Mouse (Mus musculus): ENCODE measurements around the gene Plxnd1. TPM values are rescaled to one million over a fixed set of nuclear protein-coding genes. Genes with fewer than 3 reads are reported as not detected.

Plxnd1 gene
- polyA plus RNA-seq, 2 experiments, result 50.4 to 61.9 TPM

DNA sequence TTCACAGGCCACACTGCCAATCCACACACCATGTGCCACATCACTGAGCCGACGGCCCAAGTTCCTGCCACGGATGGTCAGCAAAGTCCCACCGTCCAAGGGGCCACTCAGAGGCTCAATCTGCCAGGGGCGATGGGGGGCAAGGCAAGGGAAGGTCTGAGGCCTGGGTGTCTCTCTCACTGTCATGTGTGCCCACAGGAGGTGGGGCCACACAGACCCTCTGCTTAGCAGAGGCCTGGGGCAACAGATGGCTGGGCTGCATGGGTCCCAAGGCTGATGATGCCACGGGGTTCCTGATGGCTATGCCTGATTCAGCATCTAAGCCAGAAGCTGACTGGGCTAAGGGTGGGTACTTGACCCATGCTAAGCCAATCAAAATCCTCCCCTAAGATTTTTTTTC lies 26.1 kb downstream of the Plxnd1 start:
- Histone ChIP-seq H3K9me3 (ENCODE audit: control insufficient read depth, low read length) (no peaks in the 10 kb centered on the region), H3K27ac (replicated peaks; ENCODE audit: low read depth, low read length) (no peak overlapping the region), H3K4me1 (ENCODE audit: control insufficient read depth, insufficient read depth, low read length) (peaks cover 20% of the 10 kb centered on the region), H3K4me3 (replicated peaks; ENCODE audit: low read length) (no peak overlapping the region), H3K4me2 (replicated peaks; ENCODE audit: low read depth, low read length, severe bottlenecking) (no peak overlapping the region), H3K9ac (ENCODE audit: low read depth, low read length, severe bottlenecking) (no peak overlapping the region), H3K27me3 (ENCODE audit: control insufficient read depth, insufficient read depth, low read length) (no peaks in the 10 kb centered on the region), H3K36me3 (ENCODE audit: control insufficient read depth, insufficient read depth, low read length) (peaks cover 6% of the 10 kb centered on the region)
- WGBS, result 61% methylated on average over 6 of the region's 6 CpGs
- TF ChIP-seq POLR2A (IDR thresholded peaks at IDR 0.05; ENCODE audit: borderline replicate concordance, extremely low read depth, insufficient read depth, insufficient read length), result no peak
- no peak for DNase-seq (ENCODE audit: low spot score)
- ATAC-seq (ENCODE audit: low FRiP score, low read depth), result no peak

DNA sequence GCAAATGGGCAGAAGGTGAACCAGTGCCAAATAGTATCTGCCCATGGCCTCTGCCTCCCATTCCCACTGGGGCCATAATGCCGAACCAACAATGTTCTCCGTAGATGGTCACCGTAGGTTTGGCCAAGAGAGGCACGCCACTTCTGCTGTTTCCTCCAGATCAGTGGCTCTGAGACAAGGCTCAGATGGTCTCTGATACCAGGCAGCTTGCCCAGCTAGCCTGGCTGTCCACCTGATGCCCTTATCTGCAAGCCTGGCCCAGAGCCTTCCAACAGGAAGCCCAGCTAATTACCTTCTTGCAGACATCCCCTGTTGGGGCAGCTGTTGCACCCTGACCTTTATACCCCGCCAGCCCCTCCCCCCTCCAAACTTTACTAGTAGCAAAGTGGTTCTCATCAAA lies 26.7 kb downstream of the Plxnd1 start:
- H3K36me3 ChIP-seq (ENCODE audit: control insufficient read depth, insufficient read depth, low read length), result peaks cover 6% of the 10 kb centered on the region
- H3K9ac ChIP-seq (ENCODE audit: low read depth, low read length, severe bottlenecking), result no peak overlapping the region
- no peak overlapping the region for H3K27ac ChIP-seq (replicated peaks; ENCODE audit: low read depth, low read length)
- ATAC-seq (ENCODE audit: low FRiP score, low read depth) (no peak), DNase-seq (ENCODE audit: low spot score) (no peak)
- peaks cover 20% of the 10 kb centered on the region for H3K4me1 ChIP-seq (ENCODE audit: control insufficient read depth, insufficient read depth, low read length)
- H3K4me3 ChIP-seq (replicated peaks; ENCODE audit: low read length), result no peak overlapping the region
- H3K27me3 ChIP-seq (ENCODE audit: control insufficient read depth, insufficient read depth, low read length), result no peaks in the 10 kb centered on the region
- 57% methylated on average over 5 of the region's 5 CpGs for WGBS
- no peak overlapping the region for H3K4me2 ChIP-seq (replicated peaks; ENCODE audit: low read depth, low read length, severe bottlenecking)
- no peak for TF ChIP-seq POLR2A (IDR thresholded peaks at IDR 0.05; ENCODE audit: borderline replicate concordance, extremely low read depth, insufficient read depth, insufficient read length)
- H3K9me3 ChIP-seq (ENCODE audit: control insufficient read depth, low read length), result no peaks in the 10 kb centered on the region

DNA sequence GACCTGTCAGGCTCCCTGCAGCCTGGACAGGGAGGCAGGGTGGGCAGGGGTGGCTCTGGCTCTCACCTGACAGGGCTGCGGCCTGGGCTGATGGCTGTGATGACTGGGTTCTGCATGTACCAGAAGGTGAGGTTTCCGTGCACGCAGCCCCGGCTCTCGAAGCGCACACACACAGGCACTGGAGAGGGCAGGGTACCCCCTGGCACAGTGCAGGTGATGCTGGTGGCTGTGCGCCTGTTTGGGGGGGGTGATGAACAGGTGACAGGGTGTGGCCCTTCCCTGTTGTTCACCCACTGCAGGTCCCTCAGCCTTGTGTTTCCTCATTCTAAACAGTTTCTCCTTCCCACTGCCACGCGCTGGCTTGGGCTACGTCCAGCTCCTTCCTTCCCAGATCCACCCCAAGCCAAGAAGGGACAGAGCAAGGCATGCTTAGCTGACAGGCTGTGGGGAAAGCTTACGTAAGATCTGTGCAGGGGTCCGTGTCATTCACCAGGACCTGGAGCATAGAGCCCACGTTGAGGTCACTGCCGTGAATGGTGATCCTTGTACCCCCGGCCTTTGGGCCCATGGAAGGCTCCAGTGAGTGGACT lies 27.4 kb downstream of the Plxnd1 start:
- H3K9ac ChIP-seq (ENCODE audit: low read depth, low read length, severe bottlenecking), result no peak overlapping the region
- H3K4me3 ChIP-seq (replicated peaks; ENCODE audit: low read length), result no peak overlapping the region
- no peak overlapping the region for H3K4me2 ChIP-seq (replicated peaks; ENCODE audit: low read depth, low read length, severe bottlenecking)
- no peaks in the 10 kb centered on the region for H3K9me3 ChIP-seq (ENCODE audit: control insufficient read depth, low read length)
- TF ChIP-seq POLR2A (IDR thresholded peaks at IDR 0.05; ENCODE audit: borderline replicate concordance, extremely low read depth, insufficient read depth, insufficient read length), result no peak
- 91% methylated on average over 11 of the region's 15 CpGs for WGBS
- H3K36me3 ChIP-seq (ENCODE audit: control insufficient read depth, insufficient read depth, low read length), result peaks cover 6% of the 10 kb centered on the region
- H3K4me1 ChIP-seq (ENCODE audit: control insufficient read depth, insufficient read depth, low read length), result peaks cover 19% of the 10 kb centered on the region
- ATAC-seq (ENCODE audit: low FRiP score, low read depth) (no peak), DNase-seq (ENCODE audit: low spot score) (no peak)
- H3K27me3 ChIP-seq (ENCODE audit: control insufficient read depth, insufficient read depth, low read length), result no peaks in the 10 kb centered on the region
- H3K27ac ChIP-seq (replicated peaks; ENCODE audit: low read depth, low read length), result no peak overlapping the region

DNA sequence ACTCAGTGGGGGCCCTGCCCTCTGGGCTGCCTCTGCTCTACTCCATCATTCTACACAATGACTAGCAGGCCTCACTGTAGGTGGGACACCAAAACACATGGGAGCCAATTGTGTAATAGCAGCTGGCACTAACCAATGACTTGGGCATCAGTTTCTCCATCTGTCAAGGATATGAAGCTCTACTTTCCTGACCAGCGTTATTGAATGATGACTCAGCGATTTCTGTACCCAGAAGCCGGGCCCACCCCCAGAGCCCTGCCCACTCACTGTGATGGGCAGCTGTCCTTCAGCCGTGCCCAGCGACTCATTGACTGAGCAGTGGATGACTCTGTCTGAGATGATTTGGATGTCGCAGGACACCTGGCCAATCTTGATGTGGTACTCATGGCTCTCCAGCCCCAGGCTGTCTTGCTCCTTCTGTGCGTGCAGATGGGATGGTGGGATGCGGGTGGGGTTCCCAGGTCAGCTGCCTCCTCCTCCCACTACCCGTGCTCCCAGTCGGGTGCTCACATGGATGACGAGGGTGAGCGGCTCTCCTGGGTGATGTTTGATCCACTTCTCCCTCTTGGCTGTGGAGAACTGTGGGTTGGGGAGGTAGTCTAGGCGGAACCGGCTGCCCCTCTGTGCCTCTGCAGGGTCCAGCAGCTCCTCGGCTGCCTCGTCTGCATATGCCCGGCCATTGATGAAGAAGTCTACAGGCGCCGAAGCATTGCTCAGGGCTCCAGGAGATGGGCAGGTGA lies 28.4 kb downstream of the Plxnd1 start:
- Histone ChIP-seq H3K27ac (replicated peaks; ENCODE audit: low read depth, low read length) (no peak overlapping the region), H3K27me3 (ENCODE audit: control insufficient read depth, insufficient read depth, low read length) (no peaks in the 10 kb centered on the region), H3K9ac (ENCODE audit: low read depth, low read length, severe bottlenecking) (no peak overlapping the region), H3K36me3 (ENCODE audit: control insufficient read depth, insufficient read depth, low read length) (peaks cover 6% of the 10 kb centered on the region), H3K4me2 (replicated peaks; ENCODE audit: low read depth, low read length, severe bottlenecking) (no peak overlapping the region), H3K4me1 (ENCODE audit: control insufficient read depth, insufficient read depth, low read length) (peaks cover 10% of the 10 kb centered on the region), H3K9me3 (ENCODE audit: control insufficient read depth, low read length) (no peaks in the 10 kb centered on the region), H3K4me3 (replicated peaks; ENCODE audit: low read length) (no peak overlapping the region)
- TF ChIP-seq POLR2A (IDR thresholded peaks at IDR 0.05; ENCODE audit: borderline replicate concordance, extremely low read depth, insufficient read depth, insufficient read length), result no peak
- WGBS, result 97% methylated on average over 19 of the region's 19 CpGs
- ATAC-seq (ENCODE audit: low FRiP score, low read depth) (no peak), DNase-seq (ENCODE audit: low spot score) (no peak)

DNA sequence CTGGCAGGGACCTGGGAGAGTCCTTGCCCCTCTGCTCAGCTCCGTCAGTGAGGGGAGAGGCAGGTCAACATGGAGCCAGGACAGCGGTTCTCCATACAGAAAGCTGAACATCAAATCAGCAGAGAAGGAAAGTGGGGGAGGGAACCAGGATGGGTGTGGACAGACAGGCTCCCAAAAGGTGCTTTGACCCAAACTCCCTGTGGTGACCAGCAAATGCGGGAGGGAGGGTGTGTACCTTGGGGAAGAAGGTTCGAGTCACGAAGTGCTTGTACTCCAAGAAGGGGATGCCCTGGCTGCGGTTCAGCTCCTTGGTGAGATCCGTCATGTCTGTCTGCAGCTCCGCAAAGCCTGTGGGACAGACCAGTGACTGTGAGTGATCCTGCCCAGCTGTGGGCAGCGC lies 31.1 kb downstream of the Plxnd1 start:
- H3K27ac ChIP-seq (replicated peaks; ENCODE audit: low read depth, low read length), result no peak overlapping the region
- no peak overlapping the region for H3K4me3 ChIP-seq (replicated peaks; ENCODE audit: low read length)
- DNase-seq (ENCODE audit: low spot score), result no peak
- no peak for TF ChIP-seq POLR2A (IDR thresholded peaks at IDR 0.05; ENCODE audit: borderline replicate concordance, extremely low read depth, insufficient read depth, insufficient read length)
- peaks cover 6% of the 10 kb centered on the region for H3K36me3 ChIP-seq (ENCODE audit: control insufficient read depth, insufficient read depth, low read length)
- no peak for ATAC-seq (ENCODE audit: low FRiP score, low read depth)
- no peaks in the 10 kb centered on the region for H3K9me3 ChIP-seq (ENCODE audit: control insufficient read depth, low read length)
- H3K27me3 ChIP-seq (ENCODE audit: control insufficient read depth, insufficient read depth, low read length), result no peaks in the 10 kb centered on the region
- no peak overlapping the region for H3K9ac ChIP-seq (ENCODE audit: low read depth, low read length, severe bottlenecking)
- peaks cover 6% of the 10 kb centered on the region for H3K4me1 ChIP-seq (ENCODE audit: control insufficient read depth, insufficient read depth, low read length)
- no peak overlapping the region for H3K4me2 ChIP-seq (replicated peaks; ENCODE audit: low read depth, low read length, severe bottlenecking)
- 65% methylated on average over 9 of the region's 9 CpGs for WGBS
